Mouse (Mus musculus): ENCODE results near the gene Sec61a1.

- TF ChIP-seq ZC3H11A (IDR thresholded peaks at IDR 0.05; ENCODE audit: low read depth, low read length) (no peak), GATA1 (IDR thresholded peaks at IDR 0.05; ENCODE audit: low read depth, low read length) (peak; percentile 44), CTCF (IDR thresholded peaks at IDR 0.05 in 2 of 3, conservative IDR thresholded peaks at IDR 0.05 in 1 of 3; ENCODE audit: control insufficient read depth in 1 of 3, insufficient read depth in 1 of 3, low read depth in 2 of 3, low read length in 3 of 3, poor library complexity in 1 of 3, severe bottlenecking in 1 of 3) (no peak), ZNF384 (IDR thresholded peaks at IDR 0.05; ENCODE audit: low read depth, low read length) (no peak), GABPA (IDR thresholded peaks at IDR 0.05; ENCODE audit: low read depth, low read length) (no peak), ELF1 (IDR thresholded peaks at IDR 0.05; ENCODE audit: low read depth, low read length) (no peak), MYC (IDR thresholded peaks at IDR 0.05; ENCODE audit: low read depth, low read length) (no peak), MXI1 (IDR thresholded peaks at IDR 0.05; ENCODE audit: low read depth, low read length) (no peak), POLR2AphosphoS2 (IDR thresholded peaks at IDR 0.05; ENCODE audit: low read length) (no peak)
Measured at GRCm38 (mm10) chr6:88500405-88500767, 18.3 kb downstream of the Sec61a1 start.
